Mouse (Mus musculus): ENCODE results near the gene Prdm8.

The Prdm8 gene

GRCm38 (mm10) chr5:98167180-98167824 is at the start of gene Prdm8:
Gene Prdm8 (plus strand): TSS chr5:98167198.
- DNase-seq (ENCODE audit: low spot score in 2 of 2), result peak; percentile 51 to 82

DNA sequence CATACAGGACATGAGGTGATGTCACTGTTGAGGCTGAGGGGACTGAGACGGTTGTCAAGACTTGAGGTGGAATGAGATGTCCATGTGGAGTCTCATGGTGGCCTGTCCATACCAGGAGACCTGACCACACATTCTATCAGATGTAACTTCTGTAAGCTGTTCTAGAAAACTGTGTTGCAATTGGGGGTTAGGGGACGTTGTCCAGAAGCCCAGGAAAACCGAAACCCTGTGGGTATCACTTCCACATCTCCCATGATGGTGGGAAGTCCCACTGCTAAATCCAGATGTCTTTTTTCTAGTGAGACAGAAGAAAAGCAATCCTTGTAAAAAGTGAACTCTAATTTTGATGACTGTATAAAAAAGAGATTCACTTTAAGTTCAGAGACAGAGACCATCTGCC is 39.9 kb upstream of the Prdm8 start:
- DNase-seq (ENCODE audit: low spot score in 2 of 2), result no peak

- DNase-seq (ENCODE audit: low spot score in 2 of 2), result no peak
Observed at GRCm38 (mm10) chr5:98138545-98139296, 28.3 kb upstream of the Prdm8 start.

GRCm38 (mm10) chr5:98139297-98139660 is 27.7 kb upstream of the Prdm8 start:
- no peak for DNase-seq (ENCODE audit: low spot score in 2 of 2)

- DNase-seq (ENCODE audit: low spot score in 2 of 2), result no peak
Observed at GRCm38 (mm10) chr5:98146895-98147294, 20.1 kb upstream of the Prdm8 start.

GRCm38 (mm10) chr5:98166116-98166515 is 882 bp upstream of the Prdm8 start:
- no peak for DNase-seq (ENCODE audit: low spot score in 2 of 2)

- no peak for DNase-seq (ENCODE audit: low spot score in 2 of 2)
Observed at GRCm38 (mm10) chr5:98168356-98169285, 1.6 kb downstream of the Prdm8 start.

DNA sequence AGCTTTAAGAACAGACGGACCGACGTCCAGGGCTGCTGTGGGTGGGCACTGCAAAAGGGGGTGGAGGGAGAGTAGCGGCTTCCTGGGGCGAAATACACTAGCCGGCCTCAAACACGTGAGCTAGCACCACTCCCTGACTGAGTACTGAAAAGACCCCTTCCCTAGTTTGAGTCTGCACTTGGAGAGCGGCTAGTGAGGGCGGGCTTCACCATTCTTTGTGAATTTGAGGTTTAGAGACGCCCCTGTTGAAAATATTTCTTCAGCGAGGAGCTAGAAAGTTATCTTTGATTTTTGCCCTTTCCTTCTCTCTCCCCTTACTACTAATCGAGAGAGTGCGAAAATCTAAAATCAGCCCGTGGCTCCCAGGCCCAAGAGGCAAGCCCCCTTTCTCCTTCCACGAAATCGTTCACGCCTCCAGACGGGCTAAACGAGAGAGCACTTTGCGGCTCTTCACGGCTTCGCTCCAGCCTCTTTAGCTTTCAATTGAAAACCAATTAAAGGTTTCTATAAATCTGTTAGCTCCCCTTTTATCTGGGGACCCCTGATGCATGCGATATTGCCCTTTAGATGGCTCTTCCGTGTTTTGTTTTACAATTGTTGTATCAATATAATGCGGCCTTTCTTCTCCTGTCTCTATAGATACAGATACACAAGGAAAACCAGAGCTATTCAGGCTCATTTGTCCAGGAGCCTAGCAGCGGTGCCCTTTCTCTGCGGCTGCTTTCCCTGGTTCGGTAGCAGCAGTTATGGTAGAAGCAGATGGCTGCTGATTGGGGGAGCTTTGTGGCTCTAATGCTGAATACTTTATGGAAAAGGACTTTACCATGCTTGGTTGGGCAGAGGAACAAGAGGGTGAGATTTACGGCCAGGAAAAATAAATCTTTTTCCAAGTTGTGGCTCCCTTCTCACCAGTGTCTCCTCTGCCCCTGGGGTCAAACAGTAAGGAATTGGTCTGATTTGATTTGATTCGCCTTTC is 2.7 kb downstream of the Prdm8 start:
- no peak for DNase-seq (ENCODE audit: low spot score in 2 of 2)

DNA sequence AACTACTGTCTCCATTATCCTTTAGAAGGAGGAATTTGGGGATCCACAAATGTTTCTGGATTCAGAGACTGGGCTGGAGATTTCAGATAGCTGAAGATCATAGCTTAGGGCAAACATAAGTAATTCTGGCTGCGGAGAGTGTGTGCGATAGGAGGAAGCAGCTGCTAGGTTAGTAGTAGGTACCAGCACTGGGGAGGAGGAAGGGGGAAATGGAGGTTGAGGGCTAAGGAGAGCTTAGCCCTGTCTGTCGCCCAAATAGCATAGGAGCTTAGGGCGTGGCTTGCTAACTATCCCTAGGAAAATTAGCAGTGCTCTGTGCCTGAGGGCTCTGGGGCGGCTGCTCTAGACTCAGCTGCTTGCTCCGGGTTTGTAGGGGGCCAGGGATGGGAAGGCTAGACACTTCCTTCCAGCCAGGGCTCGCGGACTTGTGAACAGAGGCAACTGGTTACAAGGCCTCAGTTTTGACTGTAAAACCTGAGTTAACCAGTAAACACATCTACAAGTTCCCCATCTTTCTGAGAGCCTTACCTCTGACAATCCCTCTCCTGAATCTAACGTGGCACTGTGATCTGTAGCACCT is 4.7 kb downstream of the Prdm8 start:
- no peak for DNase-seq (ENCODE audit: low spot score in 2 of 2)

- DNase-seq (ENCODE audit: low spot score in 2 of 2), result no peak
Observed at GRCm38 (mm10) chr5:98172502-98173181, 5.6 kb downstream of the Prdm8 start.

DNA sequence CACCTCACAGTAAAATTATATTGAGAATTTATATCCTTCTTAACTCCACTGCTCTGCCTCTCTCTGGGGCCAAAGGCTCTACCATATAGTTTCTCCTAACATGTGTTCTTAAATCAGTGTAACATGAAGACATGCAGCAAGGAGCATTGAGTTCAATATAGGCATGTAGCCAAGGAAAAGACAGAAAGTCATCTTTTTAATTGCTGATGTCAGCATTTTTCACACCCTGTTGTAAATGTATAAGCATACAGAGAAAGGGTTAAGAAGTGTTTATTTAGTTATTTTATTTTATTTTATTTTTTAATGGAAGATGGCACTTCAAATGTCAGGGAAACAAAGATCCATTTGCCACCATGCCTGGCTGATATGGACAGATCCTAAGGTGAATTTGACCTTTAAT is 6.7 kb downstream of the Prdm8 start:
- no peak for DNase-seq (ENCODE audit: low spot score in 2 of 2)

GRCm38 (mm10) chr5:98179606-98180005 is 12.6 kb downstream of the Prdm8 start:
- DNase-seq (ENCODE audit: low spot score in 2 of 2), result no peak

DNA sequence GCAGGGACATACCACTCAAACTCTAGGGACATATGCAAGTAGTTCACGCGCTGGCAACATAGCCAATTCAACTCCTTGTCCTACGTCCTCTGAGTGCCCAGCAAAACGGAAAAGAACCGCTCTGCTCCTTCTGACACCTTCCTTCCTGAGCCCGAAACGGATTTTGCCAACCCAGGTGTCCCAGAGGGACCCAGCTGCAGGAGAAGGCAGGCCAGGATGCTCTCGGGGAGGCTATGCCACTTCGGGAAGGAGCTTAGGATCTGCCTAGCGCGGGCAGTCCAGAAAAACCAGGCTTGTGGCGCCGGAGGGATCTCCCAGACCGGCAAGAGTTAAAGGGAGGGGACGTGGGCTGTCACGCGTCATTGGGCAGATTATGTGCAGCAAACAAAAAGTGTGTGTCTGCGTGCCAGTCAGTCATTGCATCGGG is 13.5 kb downstream of the Prdm8 start:
- DNase-seq (ENCODE audit: low spot score in 2 of 2), result no peak

DNA sequence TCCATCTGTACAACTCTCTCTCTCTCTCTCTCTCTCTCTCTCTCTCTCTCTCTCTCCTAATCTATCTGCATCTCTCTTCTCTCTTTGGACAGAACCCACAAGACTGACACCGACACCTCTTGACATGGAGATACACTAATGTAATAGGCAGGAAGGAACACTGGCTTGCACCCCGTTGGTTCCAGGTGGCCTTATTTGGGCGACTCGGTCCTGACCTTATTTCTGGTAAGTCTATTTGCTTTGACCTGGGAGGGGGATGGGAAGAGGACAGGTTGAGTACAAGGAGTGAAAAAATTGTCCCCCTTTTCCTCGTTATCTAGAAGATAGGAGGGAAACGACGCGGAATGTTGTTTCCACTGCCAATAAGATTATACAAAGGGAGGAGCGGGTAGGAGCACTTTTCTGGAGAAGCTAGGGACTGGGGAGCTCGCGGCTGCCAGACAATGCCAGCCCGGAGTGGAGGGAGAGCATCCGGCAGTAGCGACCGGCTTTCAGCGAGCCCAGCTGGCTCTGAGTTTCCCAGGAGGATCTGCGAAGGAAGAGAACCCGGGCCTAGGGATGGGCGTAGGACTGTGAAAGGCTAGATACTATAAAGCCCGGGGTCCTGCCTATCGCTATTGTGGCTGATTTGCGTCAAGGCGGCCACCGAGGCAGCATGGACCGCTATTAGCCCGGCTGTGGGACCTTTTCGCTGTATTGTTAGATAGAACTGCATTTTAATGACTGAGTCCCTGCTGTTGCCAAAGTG is 14.1 kb downstream of the Prdm8 start:
- DNase-seq (ENCODE audit: low spot score in 2 of 2), result no peak

DNA sequence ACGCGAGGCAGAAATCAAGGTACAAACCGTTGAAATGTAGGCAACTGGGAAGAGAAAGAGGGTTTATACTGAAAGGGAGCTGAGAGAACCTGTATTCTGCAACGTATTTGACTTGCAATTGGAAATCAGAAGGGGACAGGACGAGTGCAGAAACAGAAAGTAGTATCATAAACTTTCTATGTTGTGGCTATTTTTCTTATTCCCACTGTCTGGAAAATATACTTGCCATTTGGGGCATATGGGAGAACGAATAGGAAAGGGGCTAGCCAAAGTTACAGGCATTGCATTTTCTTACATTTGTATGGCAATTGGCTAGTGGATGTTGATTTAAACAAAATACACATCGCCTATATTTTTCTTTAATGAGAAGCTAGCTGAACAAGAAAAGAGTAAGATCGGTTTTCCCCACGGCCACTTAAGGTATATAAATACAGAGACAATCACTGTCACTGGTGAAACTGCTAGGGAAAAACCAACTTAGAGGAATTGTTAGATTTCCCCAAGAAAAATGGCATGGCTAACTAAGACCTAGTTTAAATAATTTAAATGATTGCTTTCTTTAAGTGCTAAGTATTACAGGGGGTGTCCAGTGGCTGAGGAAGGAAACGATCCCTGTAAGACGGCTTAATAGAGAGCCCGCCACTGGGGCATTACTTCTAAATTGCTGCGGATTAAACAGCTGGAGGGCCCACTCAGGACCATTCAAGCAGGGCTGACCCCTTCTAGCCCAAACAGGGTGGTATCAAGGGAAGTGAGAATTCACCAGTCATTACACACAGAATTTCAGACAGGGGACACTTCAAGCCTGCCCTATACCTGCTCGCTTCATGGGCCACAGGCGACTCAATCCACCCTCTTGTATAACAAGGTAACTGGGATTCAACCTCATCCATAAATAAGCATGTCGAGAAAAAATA is 14.9 kb downstream of the Prdm8 start:
- no peak for DNase-seq (ENCODE audit: low spot score in 2 of 2)

DNA sequence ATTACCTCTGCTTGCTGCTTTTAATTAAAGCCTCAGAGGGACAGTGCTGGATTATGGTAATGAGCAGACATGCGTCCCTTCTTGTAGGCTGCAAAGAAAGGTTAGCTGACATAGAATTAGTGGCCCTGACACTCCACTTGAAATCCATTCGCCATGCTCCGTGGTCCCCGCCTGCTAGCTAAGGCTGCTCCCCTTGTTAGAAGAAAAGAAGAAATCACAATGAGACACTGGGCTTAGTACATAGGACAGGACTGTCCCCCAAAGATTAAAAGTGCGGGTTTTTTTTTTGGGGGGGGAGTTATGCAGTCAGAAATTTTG is 15.6 kb downstream of the Prdm8 start:
- no peak for DNase-seq (ENCODE audit: low spot score in 2 of 2)

DNA sequence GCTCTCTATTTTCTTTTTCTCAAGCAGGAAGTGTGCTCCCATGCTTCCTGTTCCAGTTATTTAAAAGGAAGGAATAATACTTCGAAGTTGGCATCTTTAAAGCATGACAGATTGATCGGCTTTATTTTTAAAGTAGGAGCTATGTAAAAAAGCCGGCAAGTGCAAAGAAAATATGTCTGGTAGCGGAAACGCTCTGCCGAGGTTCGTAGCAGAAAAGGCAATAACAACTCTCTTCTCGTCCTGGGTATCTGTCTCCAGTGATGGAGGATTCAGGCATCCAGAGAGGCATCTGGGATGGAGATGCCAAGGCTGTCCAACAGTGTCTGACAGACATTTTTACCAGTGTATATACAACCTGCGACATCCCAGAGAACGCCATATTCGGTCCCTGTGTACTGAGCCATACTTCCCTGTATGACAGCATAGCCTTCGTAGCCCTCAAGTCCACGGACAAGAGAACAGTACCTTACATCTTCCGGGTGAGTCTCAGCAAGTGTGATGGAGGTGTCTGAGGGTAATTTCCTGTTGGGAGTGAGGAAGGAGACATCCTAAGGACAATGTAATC is 16.1 kb downstream of the Prdm8 start:
- no peak for DNase-seq (ENCODE audit: low spot score in 2 of 2)

DNA sequence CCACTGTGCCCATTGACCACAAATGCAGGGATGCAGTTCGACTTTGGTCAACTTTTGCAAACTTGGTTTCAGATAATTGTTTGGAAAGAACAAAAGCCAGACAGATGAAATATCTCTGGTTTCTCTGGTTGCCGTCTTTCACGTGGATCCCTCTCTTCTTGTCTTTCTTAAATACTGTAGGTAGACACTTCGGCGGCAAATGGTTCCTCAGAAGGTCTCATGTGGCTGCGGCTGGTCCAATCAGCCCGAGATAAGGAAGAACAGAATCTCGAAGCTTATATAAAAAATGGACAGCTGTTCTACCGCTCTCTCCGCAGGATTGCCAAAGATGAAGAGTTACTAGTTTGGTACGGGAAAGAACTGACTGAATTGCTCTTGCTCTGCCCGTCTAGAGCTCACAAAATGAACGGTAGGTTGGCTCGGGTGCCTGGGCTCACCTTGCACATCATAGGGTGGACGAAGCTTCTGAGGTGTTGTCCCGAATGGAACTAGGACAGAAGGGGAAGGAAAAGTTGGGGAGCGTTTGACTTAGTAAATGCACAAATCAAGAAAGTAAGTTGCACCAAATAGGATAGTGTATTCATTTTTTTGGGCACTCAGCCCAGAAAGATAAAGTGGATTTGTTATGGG is 17.4 kb downstream of the Prdm8 start:
- DNase-seq (ENCODE audit: low spot score in 2 of 2), result no peak
